Mouse (Mus musculus) intestine, embryonic 14.5 days (tissue): ENCODE data around the gene Mgme1. TPM values are rescaled to one million over a fixed set of nuclear protein-coding genes. Genes with fewer than 3 reads are reported as not detected.

Source experiments
- ATAC-seq: fragments of 200-750 bp; cut with Nextera tagmentation; replicated peaks from 2 replicates; pipeline ENCODE4 v1.8.0; 2017; ENCODE audit warnings: low read depth, moderate number of reproducible peaks, moderate TSS enrichment, moderate library complexity; ENCODE audit not compliant: low FRiP score, low TSS enrichment
- DNase-seq: peaks from one replicate; pipeline ENCODE4 v3.0.0-alpha.2; 2018; ENCODE audit warnings: low spot score
- H3K27ac ChIP-seq: fragments of 300-500 bp; sonication (generic); 2 replicates; pipeline ENCODE4 v1.5.1; 2014; ENCODE audit warnings: low read depth, mild to moderate bottlenecking, control low read depth
- H3K27me3 ChIP-seq: fragments of 300-500 bp; sonication (generic); replicated peaks from 2 replicates; pipeline ENCODE4 v1.6.1; 2014; ENCODE audit warnings: low read length, control low read depth; ENCODE audit not compliant: control insufficient read depth, insufficient read depth
- H3K36me3 ChIP-seq: fragments of 300-500 bp; sonication (generic); 2 replicates; pipeline ENCODE4 v1.6.1; 2014; ENCODE audit warnings: low read length, control low read depth; ENCODE audit not compliant: control insufficient read depth, insufficient read depth
- H3K4me1 ChIP-seq: fragments of 300-500 bp; sonication (generic); replicated peaks from 2 replicates; pipeline ENCODE4 v1.6.1; 2014; ENCODE audit warnings: low read length, control low read depth, mixed read lengths; ENCODE audit not compliant: control insufficient read depth, insufficient read depth
- H3K4me2 ChIP-seq: fragments of 300-500 bp; sonication (generic); 2 replicates; pipeline ENCODE4 v1.6.1; 2014; ENCODE audit warnings: low read length
- H3K4me3 ChIP-seq: fragments of 300-500 bp; sonication (generic); 2 replicates; pipeline ENCODE4 v1.5.1; 2014; ENCODE audit warnings: low read depth, low read length, control low read depth, mixed read lengths
- H3K9ac ChIP-seq: fragments of 300-500 bp; sonication (generic); 2 replicates; pipeline ENCODE4 v1.6.1; 2014; ENCODE audit warnings: mild to moderate bottlenecking, low read length
- H3K9me3 ChIP-seq: fragments of 300-500 bp; sonication (generic); 2 replicates; pipeline ENCODE4 v1.6.1; 2016; ENCODE audit warnings: low read length, control low read depth; ENCODE audit not compliant: control insufficient read depth
- WGBS: fragments of 180-500 bp; shearing (Covaris S2); extraction: QIAGEN DNeasy Blood & Tissue Kit; methylation state at CpG from one replicate; pipeline ENCODE4 v1.1.7; 2014; 5-methylcytosine and 5-hydroxymethylcytosine counted together
- polyA plus RNA-seq: library from polyadenylated mRNA; unstranded; fragments of >200 nt; fragmentation: Nextera tagmentation; extraction: Ambion mirVana; gene quantifications from 2 replicates; pipeline ENCODE4 v1.2.1, GENCODE M21; 2014

Mgme1 gene
- polyA plus RNA-seq, 1 experiment from 2014 or later, result 22.9 TPM

GRCm38 (mm10) chr2:144248613-144249376 lies 21.7 kb upstream of the Mgme1 start:
- Histone ChIP-seq H3K4me2 (no peak overlapping the region), H3K9ac (no peak overlapping the region), H3K27me3 (no peaks in the 10 kb centered on the region), H3K4me1 (peaks cover 23% of the 10 kb centered on the region), H3K36me3 (peaks cover 53% of the 10 kb centered on the region), H3K9me3 (no peaks in the 10 kb centered on the region), H3K4me3 (no peak overlapping the region), H3K27ac (peak overlapping the region; percentile 60; the same call in 1 of the 2 replicates)
- no peak for DNase-seq
- 38% methylated on average over 3 of the region's 4 CpGs for WGBS
- ATAC-seq, result no peak

DNA sequence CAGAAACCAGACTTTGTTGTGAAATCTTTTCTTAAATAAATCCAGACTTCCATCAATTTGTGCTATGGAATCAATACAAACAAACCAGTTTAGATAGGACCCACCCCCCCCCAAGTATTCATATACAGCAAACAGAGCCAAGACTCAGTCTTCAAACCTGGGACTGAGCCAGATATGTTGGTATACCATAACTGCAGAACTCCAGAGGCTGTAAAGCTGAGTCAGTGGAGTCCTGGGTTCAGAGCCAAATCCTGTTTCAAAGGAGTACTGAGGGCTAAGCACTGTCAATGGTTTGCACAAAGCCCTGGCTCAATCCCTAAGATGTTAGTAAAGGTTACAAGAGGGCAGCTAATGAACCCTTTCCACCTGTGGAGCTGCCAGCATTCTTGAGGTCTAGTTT lies 20.4 kb upstream of the Mgme1 start:
- ATAC-seq, result no peak
- Histone ChIP-seq H3K36me3 (peaks cover 66% of the 10 kb centered on the region), H3K4me1 (peaks cover 23% of the 10 kb centered on the region)

DNA sequence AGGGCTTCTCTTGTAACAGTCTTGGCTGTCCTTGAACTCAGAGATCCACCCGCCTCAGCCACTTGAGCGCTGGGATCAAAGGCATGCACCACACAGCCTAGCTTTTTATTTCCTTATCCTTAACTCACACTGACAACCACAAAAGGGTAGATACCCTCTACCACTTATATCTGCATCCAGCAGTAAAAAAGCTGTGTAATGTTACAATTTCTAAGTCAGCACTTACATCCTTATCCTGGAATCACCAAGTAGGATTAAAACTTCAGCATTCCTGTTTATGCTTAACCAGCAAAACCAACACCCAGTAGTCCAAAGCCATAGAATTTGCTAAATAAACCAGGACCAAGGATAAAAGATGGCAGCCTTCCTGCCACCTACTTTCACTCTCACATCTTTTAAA lies 7.6 kb upstream of the Mgme1 start:
- no peak for ATAC-seq
- no peaks in the 10 kb centered on the region for H3K9me3 ChIP-seq
- peaks cover 68% of the 10 kb centered on the region for H3K36me3 ChIP-seq
- no peak overlapping the region for H3K9ac ChIP-seq
- 85% methylated on average over 2 of the region's 2 CpGs for WGBS
- no peak overlapping the region for H3K4me2 ChIP-seq
- H3K4me3 ChIP-seq, result no peak overlapping the region
- no peak for DNase-seq
- H3K27me3 ChIP-seq, result no peaks in the 10 kb centered on the region
- H3K27ac ChIP-seq, result no peak overlapping the region
- peaks cover 9% of the 10 kb centered on the region for H3K4me1 ChIP-seq

More for the DNA sequence above, 20.4 kb upstream of the Mgme1 start:
- Histone ChIP-seq H3K4me2 (no peak overlapping the region), H3K4me3 (no peak overlapping the region), H3K27ac (no peak overlapping the region), H3K9me3 (no peaks in the 10 kb centered on the region), H3K27me3 (no peaks in the 10 kb centered on the region), H3K9ac (no peak overlapping the region)
- DNase-seq, result no peak

DNA sequence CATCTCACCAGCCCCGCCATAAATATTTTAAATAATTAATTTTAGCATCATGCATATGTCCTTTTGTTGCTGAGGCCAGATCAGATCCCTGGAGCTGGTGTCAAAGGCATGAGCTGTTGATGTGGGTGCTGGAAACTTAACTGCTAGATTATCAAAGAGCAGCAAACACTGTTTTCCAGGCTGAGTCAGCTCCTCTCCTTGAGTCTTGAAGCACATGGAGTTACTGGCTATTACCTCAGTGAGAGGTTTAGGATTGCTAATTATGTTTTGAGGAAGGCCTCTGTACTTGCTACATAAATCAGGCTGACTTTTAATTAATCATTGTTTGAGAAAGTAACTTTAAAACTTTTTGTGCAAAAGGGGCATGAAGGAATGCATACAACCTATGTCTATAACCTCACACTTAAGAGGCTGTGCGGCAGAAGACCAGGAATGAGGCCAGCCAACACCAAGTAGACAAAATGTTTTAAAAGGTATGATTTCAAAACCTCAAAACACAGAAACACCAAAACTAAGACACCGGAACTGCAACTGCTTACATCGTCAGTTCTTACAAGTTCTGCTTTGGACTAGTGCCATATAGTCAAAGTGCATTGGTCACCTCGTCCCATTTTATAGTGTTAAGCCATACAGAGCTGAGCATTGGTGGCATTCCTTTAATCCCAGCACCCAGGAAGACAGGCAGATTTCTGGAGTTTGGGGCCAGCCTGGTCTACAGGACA lies 5.9 kb upstream of the Mgme1 start:
- ATAC-seq, result no peak
- Histone ChIP-seq H3K27ac (no peak overlapping the region), H3K36me3 (peaks cover 55% of the 10 kb centered on the region), H3K4me3 (no peak overlapping the region), H3K4me1 (peaks cover 23% of the 10 kb centered on the region), H3K9ac (no peak overlapping the region), H3K27me3 (no peaks in the 10 kb centered on the region), H3K4me2 (no peak overlapping the region), H3K9me3 (no peaks in the 10 kb centered on the region)
- DNase-seq, result no peak
- WGBS, result 69% methylated on average over 5 of the region's 5 CpGs

DNA sequence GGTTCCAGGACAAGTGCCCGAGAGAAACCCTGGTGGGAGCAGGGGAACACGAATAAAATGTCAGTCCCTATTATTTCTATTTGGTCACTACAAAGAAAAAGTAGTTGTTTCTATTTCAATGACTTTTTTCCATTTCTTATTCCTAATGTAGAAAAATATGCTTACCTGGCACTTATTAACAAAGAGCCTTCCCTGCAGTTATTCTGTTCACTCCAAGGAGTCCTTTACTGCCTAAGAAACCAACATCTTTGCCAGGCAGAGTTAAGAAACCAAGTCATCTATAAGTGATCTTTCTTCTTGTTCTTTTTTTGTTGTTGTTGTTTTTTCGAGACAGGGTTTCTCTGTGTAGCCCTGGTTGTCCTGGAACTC lies 5.4 kb upstream of the Mgme1 start:
- no peak overlapping the region for H3K27ac ChIP-seq
- 71% methylated on average over 3 of the region's 3 CpGs for WGBS
- H3K9ac ChIP-seq, result no peak overlapping the region
- no peak for ATAC-seq
- peaks cover 23% of the 10 kb centered on the region for H3K4me1 ChIP-seq
- no peak overlapping the region for H3K4me2 ChIP-seq
- no peaks in the 10 kb centered on the region for H3K27me3 ChIP-seq
- peaks cover 51% of the 10 kb centered on the region for H3K36me3 ChIP-seq
- no peak overlapping the region for H3K4me3 ChIP-seq
- no peak for DNase-seq
- no peaks in the 10 kb centered on the region for H3K9me3 ChIP-seq

DNA sequence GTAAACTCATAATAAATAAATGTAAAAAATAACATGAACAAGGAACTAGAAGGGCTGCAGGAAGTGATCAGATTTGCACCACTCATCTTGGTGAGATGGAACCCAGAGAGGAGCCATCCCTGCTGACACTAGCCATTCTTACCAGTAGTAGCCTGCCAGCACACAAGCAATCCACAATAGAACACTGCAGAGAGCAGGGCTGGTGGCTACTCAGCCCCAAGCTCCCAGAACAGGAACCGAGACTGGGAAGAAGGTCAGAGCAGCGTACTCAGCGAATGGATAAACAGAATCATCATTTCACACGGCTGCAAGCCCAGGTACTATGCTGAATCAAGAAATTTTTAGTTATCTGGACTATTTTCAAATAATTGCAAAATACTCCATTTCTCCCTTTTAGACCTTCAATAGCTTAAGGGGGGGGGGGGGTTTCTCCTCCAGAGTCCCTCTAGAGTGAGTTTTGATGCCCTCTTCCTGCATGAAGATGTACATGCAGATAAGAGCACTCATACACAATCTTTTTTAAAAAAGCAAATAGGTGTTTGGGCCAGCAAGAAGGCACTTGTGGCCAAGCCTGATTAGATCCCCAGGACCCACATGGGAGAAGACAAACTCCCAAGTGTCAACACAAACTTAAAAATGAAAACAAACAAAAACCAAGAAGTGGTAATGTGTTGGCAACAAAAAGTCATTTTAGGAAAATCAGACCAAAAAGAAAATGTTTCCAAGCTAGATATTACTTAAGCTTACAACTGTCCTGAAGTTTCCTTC lies 4.4 kb upstream of the Mgme1 start:
- Histone ChIP-seq H3K27ac (no peak overlapping the region), H3K4me3 (no peak overlapping the region; the same call in 1 of the 2 replicates), H3K9ac (0 out of 2 replicates have a peak overlapping the region, but pooled peaks have one; percentile 15), H3K36me3 (peaks cover 41% of the 10 kb centered on the region), H3K9me3 (no peaks in the 10 kb centered on the region), H3K4me1 (peaks cover 23% of the 10 kb centered on the region), H3K27me3 (no peaks in the 10 kb centered on the region), H3K4me2 (peak overlapping the region; percentile 16)
- no peak for ATAC-seq
- no peak for DNase-seq
- WGBS, result 40% methylated on average over 4 of the region's 4 CpGs

DNA sequence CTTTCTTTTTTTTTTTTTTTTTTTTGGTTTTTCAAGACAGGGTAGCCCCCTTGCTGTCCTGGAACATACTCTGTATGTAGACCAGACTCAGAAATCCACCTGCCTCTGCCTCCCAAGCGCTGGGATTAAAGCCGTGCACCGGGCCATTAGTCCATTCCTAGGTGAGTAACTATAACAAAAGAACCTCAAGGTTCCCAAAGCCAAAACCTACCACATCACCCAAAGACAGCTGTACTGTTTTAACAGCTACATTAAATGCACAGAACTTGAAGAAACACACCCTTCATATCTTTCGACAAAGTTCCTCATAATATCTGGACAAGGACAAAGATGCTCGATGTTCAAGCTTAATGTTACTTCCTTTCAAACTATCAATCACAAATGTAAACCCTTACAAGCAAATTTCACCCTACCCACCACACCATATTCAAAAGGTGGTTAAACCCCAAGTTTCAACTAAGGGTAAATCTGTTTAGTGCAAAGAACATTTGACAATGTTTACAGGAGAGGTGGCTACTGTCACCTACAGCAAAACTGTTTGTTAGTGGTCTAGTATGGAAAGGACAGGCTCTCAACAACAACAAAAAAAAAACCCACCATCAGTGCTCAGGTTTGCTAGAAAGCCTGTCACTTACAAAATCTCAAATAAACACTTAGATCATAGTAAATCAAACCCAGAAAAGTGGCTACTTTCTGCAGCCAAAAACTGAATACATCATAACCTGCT lies 3.3 kb upstream of the Mgme1 start:
- Histone ChIP-seq H3K4me2 (peak overlapping the region; percentile 78), H3K9me3 (no peaks in the 10 kb centered on the region), H3K4me1 (peaks cover 28% of the 10 kb centered on the region), H3K4me3 (peak overlapping the region; percentile 93; the same call in 1 of the 2 replicates), H3K9ac (peak overlapping the region; percentile 99; the same call in 1 of the 2 replicates), H3K27me3 (no peaks in the 10 kb centered on the region), H3K27ac (no peak overlapping the region), H3K36me3 (peaks cover 30% of the 10 kb centered on the region)
- DNase-seq (no peak), ATAC-seq (no peak)
- 61% methylated on average over 5 of the region's 5 CpGs for WGBS

- Histone ChIP-seq H3K36me3 (peaks cover 27% of the 10 kb centered on the region), H3K4me3 (peak overlapping the region; percentile 93; the same call in 1 of the 2 replicates), H3K27me3 (no peaks in the 10 kb centered on the region), H3K9ac (peak overlapping the region; percentile 99; the same call in 1 of the 2 replicates), H3K4me1 (peaks cover 28% of the 10 kb centered on the region), H3K4me2 (peak overlapping the region; percentile 78), H3K27ac (no peak overlapping the region), H3K9me3 (no peaks in the 10 kb centered on the region)
- WGBS, result 30% methylated on average over 1 of the region's 1 CpGs
- no peak for ATAC-seq
- no peak for DNase-seq
These were observed 2.8 kb upstream of the Mgme1 start for GRCm38 (mm10) chr2:144267731-144268015.
